Mouse (Mus musculus): Measurements from ENCODE around the gene Coq9.

Gene Coq9

GRCm38 (mm10) chr8:94837662-94838574, at the start of gene Coq9, which contains the start of gene Ciapin1:
TSS of gene Coq9 (plus strand) at chr8:94838321.
TSS of gene Ciapin1 (minus strand) at chr8:94838358.
- peak; percentile 93 to 95 for DNase-seq

GRCm38 (mm10) chr8:94789256-94789955, 48.7 kb upstream of the Coq9 start:
- DNase-seq, result no peak

- no peak for DNase-seq
Measured at GRCm38 (mm10) chr8:94794368-94794767, 43.8 kb upstream of the Coq9 start.

GRCm38 (mm10) chr8:94794782-94795181, 43.3 kb upstream of the Coq9 start:
- DNase-seq, result no peak

GRCm38 (mm10) chr8:94800278-94800968, 37.7 kb upstream of the Coq9 start:
- no peak for DNase-seq

GRCm38 (mm10) chr8:94801293-94802095, 36.6 kb upstream of the Coq9 start:
- DNase-seq, result peak; percentile 38 to 47

GRCm38 (mm10) chr8:94802375-94802774, 35.7 kb upstream of the Coq9 start:
- no peak for DNase-seq

GRCm38 (mm10) chr8:94803551-94803950, 34.6 kb upstream of the Coq9 start:
- DNase-seq, result no peak

GRCm38 (mm10) chr8:94804546-94805340, 33.4 kb upstream of the Coq9 start:
- DNase-seq, result no peak

- DNase-seq, result no peak
Measured at GRCm38 (mm10) chr8:94805811-94806210, 32.3 kb upstream of the Coq9 start.

- no peak for DNase-seq
Measured at GRCm38 (mm10) chr8:94807506-94807905, 30.6 kb upstream of the Coq9 start.

GRCm38 (mm10) chr8:94808372-94808771, 29.7 kb upstream of the Coq9 start:
- DNase-seq, result no peak

GRCm38 (mm10) chr8:94810153-94810552, 28.0 kb upstream of the Coq9 start, which contains the start of gene Ccl17:
TSS of gene Ccl17 (plus strand) at chr8:94810453.
- no peak for DNase-seq

GRCm38 (mm10) chr8:94810855-94811254, 27.3 kb upstream of the Coq9 start:
- DNase-seq, result no peak

GRCm38 (mm10) chr8:94811654-94812053, 26.5 kb upstream of the Coq9 start:
- DNase-seq, result no peak

- peak; percentile 86 to 95 for DNase-seq
Measured at GRCm38 (mm10) chr8:94812645-94813098, 25.4 kb upstream of the Coq9 start.

- peak; percentile 29 to 48 for DNase-seq
Measured at GRCm38 (mm10) chr8:94814556-94814955, 23.6 kb upstream of the Coq9 start.

GRCm38 (mm10) chr8:94817933-94818332, 20.2 kb upstream of the Coq9 start:
- no peak for DNase-seq

- no peak for DNase-seq
Measured at GRCm38 (mm10) chr8:94819671-94820179, 18.4 kb upstream of the Coq9 start.

- DNase-seq, result no peak
Measured at GRCm38 (mm10) chr8:94820553-94820952, 17.6 kb upstream of the Coq9 start.

GRCm38 (mm10) chr8:94821381-94821780, 16.7 kb upstream of the Coq9 start:
- DNase-seq, result no peak
